28 mouse cellular contexts compared by ENCODE assay signal in the genomic region with DNA sequence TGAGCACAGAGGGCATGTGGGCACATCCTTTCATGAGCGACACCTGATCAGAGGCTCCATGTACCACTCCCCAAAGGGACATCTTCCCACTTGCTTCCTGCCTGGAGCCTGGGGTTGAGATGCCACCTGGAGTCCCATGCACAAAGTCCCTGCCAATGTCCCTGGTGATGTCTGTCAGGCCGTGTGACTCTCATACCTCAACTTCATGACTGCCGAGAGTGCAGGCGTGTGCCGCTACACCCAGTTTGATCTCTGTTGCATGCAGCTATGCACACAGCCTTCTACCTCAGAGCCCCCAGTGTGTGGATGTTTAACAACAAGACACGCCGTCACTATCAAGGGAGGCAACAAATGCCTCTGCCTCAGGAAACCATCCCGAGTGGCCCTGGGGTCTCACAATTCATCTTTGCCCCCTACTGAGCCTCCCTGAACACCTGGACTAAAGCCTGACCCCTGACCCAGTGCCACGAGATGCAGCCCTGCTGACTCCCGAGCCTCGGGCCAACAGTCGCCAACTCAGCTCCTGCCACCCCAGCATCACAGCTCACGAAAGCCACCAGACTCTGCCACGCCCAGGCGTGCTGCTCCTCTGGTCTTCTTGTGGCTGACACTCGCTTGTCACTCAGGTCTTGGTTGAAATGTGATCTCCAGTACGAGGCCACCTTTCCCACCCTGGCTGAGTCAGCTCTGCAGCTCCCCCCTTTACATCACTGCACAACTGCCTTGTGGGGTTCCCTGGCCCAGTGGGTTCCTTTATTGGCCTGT.
DNase-seq lines count a peak whose midpoint lies in the region; ATAC-seq lines count a peak whose summit lies in the region.
"Had no signal": no experiment of that assay in that cellular context is flagged by ENCODE, and none has a peak within 500 bp of the region (broad histone marks: within the 10 kb centered on the region; RNA-seq: fewer than 3 reads in every experiment).

No protein-coding gene starts in this region.

- no peak overlapping the region for H3K4me2 ChIP-seq in hindbrain, embryonic 16.5 days (ENCODE audit: low read length)
- H3K4me2 ChIP-seq in embryonic facial prominence, embryonic 13.5 days, result no peak overlapping the region
- H3K4me2 ChIP-seq in limb, embryonic 12.5 days, result no peak overlapping the region
- H3K4me2 ChIP-seq: embryonic facial prominence, embryonic 12.5 days; forebrain, embryonic 12.5 days; hindbrain, embryonic 12.5 days; limb, embryonic 13.5 days; liver, embryonic 12.5 days; midbrain, embryonic 15.5 days; neural tube, embryonic 12.5 days had no signal

- H3K27me3 ChIP-seq in hindbrain, embryonic 10.5 days (ENCODE audit: insufficient read depth, poor library complexity, severe bottlenecking), result no peaks in the 10 kb centered on the region
- no peaks in the 10 kb centered on the region for H3K27me3 ChIP-seq in hindbrain, embryonic 16.5 days (replicated peaks; ENCODE audit: control insufficient read depth, insufficient read depth, low read length)
- no peaks in the 10 kb centered on the region for H3K27me3 ChIP-seq in embryonic facial prominence, embryonic 13.5 days
- peaks cover 2% of the 10 kb centered on the region; the same call in 1 of the 2 replicates for H3K27me3 ChIP-seq in limb, embryonic 12.5 days
- H3K27me3 ChIP-seq: embryonic facial prominence, embryonic 12.5 days; forebrain, embryonic 12.5 days; hindbrain, embryonic 12.5 days; limb, embryonic 13.5 days; liver, embryonic 12.5 days; midbrain, embryonic 15.5 days; neural tube, embryonic 12.5 days had no signal

- peaks cover 50% of the 10 kb centered on the region for H3K4me1 ChIP-seq in hindbrain, embryonic 10.5 days (replicated peaks)
- no peaks in the 10 kb centered on the region for H3K4me1 ChIP-seq in hindbrain, embryonic 16.5 days (ENCODE audit: control insufficient read depth, insufficient read depth, low read depth, low read length)
- peaks cover 46% of the 10 kb centered on the region for H3K4me1 ChIP-seq in embryonic facial prominence, embryonic 13.5 days
- H3K4me1 ChIP-seq in limb, embryonic 12.5 days (replicated peaks), result peaks cover 40% of the 10 kb centered on the region
- H3K4me1 ChIP-seq: midbrain, embryonic 15.5 days; neural tube, embryonic 12.5 days had no signal

- no peaks in the 10 kb centered on the region for H3K9me3 ChIP-seq in hindbrain, embryonic 10.5 days
- no peaks in the 10 kb centered on the region for H3K9me3 ChIP-seq in hindbrain, embryonic 16.5 days (ENCODE audit: control insufficient read depth, low read length)
- H3K9me3 ChIP-seq in embryonic facial prominence, embryonic 13.5 days, result no peaks in the 10 kb centered on the region
- H3K9me3 ChIP-seq in limb, embryonic 12.5 days, result no peaks in the 10 kb centered on the region
- H3K9me3 ChIP-seq: embryonic facial prominence, embryonic 12.5 days; forebrain, embryonic 12.5 days; hindbrain, embryonic 12.5 days; limb, embryonic 13.5 days; liver, embryonic 12.5 days; midbrain, embryonic 15.5 days; neural tube, embryonic 12.5 days had no signal

- WGBS in hindbrain, embryonic 10.5 days, result 74% methylated on average over 17 of the region's 17 CpGs
- 84% methylated on average over 17 of the region's 17 CpGs for WGBS in hindbrain, embryonic 16.5 days
- WGBS in embryonic facial prominence, embryonic 13.5 days, result 61% methylated on average over 17 of the region's 17 CpGs
- 64% methylated on average over 17 of the region's 17 CpGs for WGBS in limb, embryonic 12.5 days

- H3K36me3 ChIP-seq in hindbrain, embryonic 10.5 days, result peaks cover 79% of the 10 kb centered on the region
- no peaks in the 10 kb centered on the region for H3K36me3 ChIP-seq in hindbrain, embryonic 16.5 days (ENCODE audit: control insufficient read depth, insufficient read depth, low read length)
- H3K36me3 ChIP-seq in embryonic facial prominence, embryonic 13.5 days, result peaks cover 17% of the 10 kb centered on the region
- H3K36me3 ChIP-seq in limb, embryonic 12.5 days, result peaks cover 17% of the 10 kb centered on the region
- H3K36me3 ChIP-seq: G1E; midbrain, embryonic 15.5 days had no signal

- peak overlapping the region; percentile 71 for H3K27ac ChIP-seq in hindbrain, embryonic 10.5 days
- no peak overlapping the region for H3K27ac ChIP-seq in hindbrain, embryonic 16.5 days (ENCODE audit: low read depth, low read length)
- peak overlapping the region; percentile 28; the same call in 1 of the 2 replicates for H3K27ac ChIP-seq in embryonic facial prominence, embryonic 13.5 days
- peak overlapping the region; percentile 41; the same call in 1 of the 2 replicates for H3K27ac ChIP-seq in limb, embryonic 12.5 days
- H3K27ac ChIP-seq: embryonic facial prominence, embryonic 12.5 days; forebrain, embryonic 12.5 days; hindbrain, embryonic 12.5 days; liver, embryonic 12.5 days; midbrain, embryonic 15.5 days; neural tube, embryonic 12.5 days had no signal

- H3K9ac ChIP-seq in hindbrain, embryonic 16.5 days (ENCODE audit: low read depth, low read length), result no peak overlapping the region
- H3K9ac ChIP-seq in embryonic facial prominence, embryonic 13.5 days, result no peak overlapping the region
- H3K9ac ChIP-seq in limb, embryonic 12.5 days (replicated peaks), result no peak overlapping the region
- H3K9ac ChIP-seq: embryonic facial prominence, embryonic 12.5 days; forebrain, embryonic 12.5 days; hindbrain, embryonic 12.5 days; liver, embryonic 12.5 days; liver, postnatal 0 days; midbrain, embryonic 15.5 days; neural tube, embryonic 12.5 days had no signal

- no peak for ATAC-seq in hindbrain, embryonic 16.5 days
- no peak for ATAC-seq in embryonic facial prominence, embryonic 13.5 days (ENCODE audit: insufficient number of reproducible peaks, insufficient read depth, low FRiP score, low TSS enrichment, low read depth)
- no peak for ATAC-seq in limb, embryonic 12.5 days (ENCODE audit: insufficient number of reproducible peaks, insufficient read depth, low FRiP score, low TSS enrichment, low read depth)
- ATAC-seq: liver, embryonic 12.5 days; liver, postnatal 0 days; lung, postnatal 0 days; midbrain, embryonic 15.5 days had no signal

- no peak overlapping the region for H3K4me3 ChIP-seq in hindbrain, embryonic 10.5 days
- H3K4me3 ChIP-seq in hindbrain, embryonic 16.5 days (ENCODE audit: low read length), result no peak overlapping the region
- no peak overlapping the region for H3K4me3 ChIP-seq in embryonic facial prominence, embryonic 13.5 days
- no peak overlapping the region for H3K4me3 ChIP-seq in limb, embryonic 12.5 days (replicated peaks)
- H3K4me3 ChIP-seq: embryonic facial prominence, embryonic 12.5 days; erythroblast, embryonic 14.5 days; forebrain, embryonic 12.5 days; heart, adult 2 months; hindbrain, embryonic 12.5 days; limb, embryonic 13.5 days; liver, embryonic 12.5 days; midbrain, embryonic 15.5 days; neural tube, embryonic 12.5 days had no signal

- no peak for DNase-seq in hindbrain, embryonic 10.5 days (ENCODE audit: low spot score)
- no peak for DNase-seq in lung, adult 18-20 months
- no peak for DNase-seq in cerebellum, postnatal 4 days (ENCODE audit: low spot score in 2 of 2)
- DNase-seq: adrenal gland, adult 8-10 months; cerebellum, adult 8-10 months; cerebellum, postnatal 25 days; heart, adult 2 months; heart, postnatal 14 days; kidney, adult 11 months; kidney, postnatal 14 days; layer of hippocampus, adult 9-11 months; liver, postnatal 0 days; lung, postnatal 4 days; thymus, adult 2 months; thymus, postnatal 4 days had no signal
